Mouse (Mus musculus): ENCODE data around the gene Bicral.

GRCm38 (mm10) chr17:46773278-46774130 is 84.8 kb downstream of the Bicral start:
- TF ChIP-seq GATA1 (IDR thresholded peaks at IDR 0.05; ENCODE audit: borderline replicate concordance, low read length) (no peak), FLI1 (IDR thresholded peaks at IDR 0.05; ENCODE audit: low read length) (no peak)
